Comparison of ENCODE assay signal across 31 mouse cellular contexts in genomic region chr5:65293627-65294026, GRCm38 (mm10). TPM values are rescaled to one million over a fixed set of nuclear protein-coding genes. Genes with fewer than 3 reads are reported as not detected.
"Had no signal": no experiment of that assay in that cellular context is flagged by ENCODE, and none has a peak within 500 bp of the region (broad histone marks: within the 10 kb centered on the region; RNA-seq: fewer than 3 reads in every experiment).

No protein-coding gene starts in this region.

- DNase-seq: cerebellum, adult 8-10 months; cerebellum, adult 9-10 months; cerebellum, adult 9-11 months; cerebellum, postnatal 10 days; cerebellum, postnatal 14 days; cerebellum, postnatal 25 days; cerebellum, postnatal 36 days; embryo, embryonic 11 days; forebrain, postnatal 0 days; gastrocnemius, adult 2 months; gastrocnemius, postnatal 10 days; gastrocnemius, postnatal 14 days; gastrocnemius, postnatal 25 days; gastrocnemius, postnatal 36 days; heart, adult 18-20 months; heart, adult 2 months had no signal

- H3K9ac ChIP-seq: embryonic facial prominence, embryonic 12.5 days; embryonic facial prominence, embryonic 13.5 days; embryonic facial prominence, embryonic 15.5 days; forebrain, embryonic 12.5 days; forebrain, embryonic 13.5 days; forebrain, embryonic 15.5 days; forebrain, postnatal 0 days had no signal

- H3K27me3 ChIP-seq: embryonic facial prominence, embryonic 12.5 days; embryonic facial prominence, embryonic 13.5 days; embryonic facial prominence, embryonic 15.5 days; forebrain, embryonic 12.5 days; forebrain, embryonic 13.5 days; forebrain, embryonic 15.5 days had no signal

- H3K4me1 ChIP-seq: embryonic facial prominence, embryonic 10.5 days; embryonic facial prominence, embryonic 12.5 days; embryonic facial prominence, embryonic 13.5 days; embryonic facial prominence, embryonic 15.5 days; forebrain, embryonic 10.5 days; forebrain, embryonic 12.5 days; forebrain, embryonic 13.5 days; forebrain, embryonic 15.5 days had no signal

- ATAC-seq: forebrain, embryonic 13.5 days; forebrain, embryonic 14.5 days; forebrain, embryonic 15.5 days; forebrain, embryonic 16.5 days had no signal

- H3K27ac ChIP-seq: embryonic facial prominence, embryonic 10.5 days; embryonic facial prominence, embryonic 12.5 days; embryonic facial prominence, embryonic 13.5 days; embryonic facial prominence, embryonic 15.5 days; forebrain, embryonic 10.5 days; forebrain, embryonic 12.5 days; forebrain, embryonic 13.5 days; forebrain, embryonic 15.5 days; gastrocnemius, adult 2 months; heart, adult 2 months had no signal

- H3K4me2 ChIP-seq: embryonic facial prominence, embryonic 12.5 days; embryonic facial prominence, embryonic 13.5 days; embryonic facial prominence, embryonic 15.5 days; forebrain, embryonic 12.5 days; forebrain, embryonic 13.5 days; forebrain, embryonic 15.5 days had no signal

- H3K4me3 ChIP-seq: embryonic facial prominence, embryonic 10.5 days; embryonic facial prominence, embryonic 12.5 days; embryonic facial prominence, embryonic 13.5 days; embryonic facial prominence, embryonic 15.5 days; erythroblast, embryonic 14.5 days; forebrain, embryonic 10.5 days; forebrain, embryonic 12.5 days; forebrain, embryonic 13.5 days; forebrain, embryonic 15.5 days; gastrocnemius, adult 2 months; heart, adult 2 months had no signal

- H3K9me3 ChIP-seq: embryonic facial prominence, embryonic 10.5 days; embryonic facial prominence, embryonic 12.5 days; embryonic facial prominence, embryonic 13.5 days; embryonic facial prominence, embryonic 15.5 days; forebrain, embryonic 10.5 days; forebrain, embryonic 12.5 days; forebrain, embryonic 13.5 days; forebrain, embryonic 15.5 days had no signal

RNA-seq across cellular contexts. Expression of gene Klb, which starts 54.5 kb away (rescaled TPM):
- total RNA-seq: common myeloid progenitor, adult 5-6 weeks; granulocyte monocyte progenitor cell, adult 5-6 weeks had no signal
- polyA plus RNA-seq: embryonic facial prominence, embryonic 10.5 days; embryonic facial prominence, embryonic 11.5 days; embryonic facial prominence, embryonic 15.5 days; forebrain, embryonic 11.5 days; forebrain, embryonic 14.5 days had no signal
